Mouse (Mus musculus) frontal cortex, adult 2 months (tissue): Measurements from ENCODE around the gene 3830406C13Rik. TPM values are rescaled to one million over a fixed set of nuclear protein-coding genes. Genes with fewer than 3 reads are reported as not detected.

Experiments
- DNase-seq, 2 experiments: peaks; one replicate each; pipeline ENCODE4 v3.0.0; 2022; ENCODE audit warnings: low spot score in 1 of 2; ENCODE audit errors: extremely low spot score in 1 of 2
- polyA plus RNA-seq: library from polyadenylated mRNA; depleted of rRNA; stranded (reverse); fragments of >200 nt; gene quantifications from 2 replicates; pipeline ENCODE4 v1.2.3, GENCODE M21; 2012; rRNA removed

Gene 3830406C13Rik
- polyA plus RNA-seq, 1 experiment = 36.2 TPM

DNA sequence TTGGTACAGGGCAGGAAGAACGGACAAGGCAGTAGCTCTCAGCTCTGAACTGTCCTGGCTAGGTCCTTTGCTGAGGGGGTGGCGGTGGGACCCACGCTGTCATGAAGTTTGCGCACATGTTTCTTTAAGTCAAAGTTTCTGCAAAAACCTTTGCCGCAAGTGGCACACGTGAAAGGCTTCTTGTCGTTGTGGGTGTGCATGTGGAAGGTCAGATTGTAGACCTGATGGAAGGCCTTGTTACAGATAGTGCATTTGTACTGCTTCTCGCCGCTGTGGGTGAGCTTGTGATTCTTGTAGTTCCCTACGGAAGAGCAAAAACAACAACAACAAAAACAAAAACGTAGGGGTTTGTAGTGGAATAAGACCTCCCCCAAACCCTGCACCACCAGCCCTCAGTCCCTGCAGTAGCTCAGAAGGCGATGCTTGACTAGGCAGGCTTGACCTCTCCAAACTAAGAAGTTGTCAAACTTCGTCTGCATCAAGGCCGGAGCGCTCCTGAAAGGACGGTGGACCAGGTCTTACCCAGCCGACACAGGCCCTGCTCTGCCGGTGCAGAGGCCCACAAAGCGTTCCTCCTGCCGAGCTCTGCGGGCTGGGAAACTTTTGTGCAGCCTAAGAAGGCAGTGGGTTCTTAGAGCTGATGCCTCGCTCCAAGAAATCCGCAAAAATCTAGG lies 58.6 kb downstream of the 3830406C13Rik start:
- no peak for DNase-seq

DNA sequence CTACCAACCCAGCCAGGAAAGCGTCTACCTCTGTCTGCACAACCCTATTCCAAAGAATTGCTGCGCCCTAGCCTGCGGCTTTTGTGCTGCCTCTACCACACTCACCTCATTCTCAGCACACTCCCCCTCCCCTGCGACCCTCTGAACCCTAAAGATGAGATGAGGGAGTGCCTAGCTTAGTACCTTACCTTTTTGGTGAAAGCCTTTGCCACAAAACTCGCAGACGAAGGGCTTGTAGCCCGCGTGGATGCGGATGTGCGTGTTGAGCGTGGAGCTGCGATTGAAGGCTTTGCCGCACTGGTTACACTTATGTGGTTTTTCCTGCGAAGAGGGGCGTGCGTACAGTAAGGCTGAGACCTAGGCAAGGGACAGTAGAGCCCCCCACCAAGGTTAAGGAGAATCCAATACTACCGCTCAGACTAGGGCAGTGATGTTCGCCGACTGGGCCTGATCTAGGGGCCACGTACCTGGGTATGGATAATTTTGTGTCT lies 59.5 kb downstream of the 3830406C13Rik start:
- no peak for DNase-seq

DNA sequence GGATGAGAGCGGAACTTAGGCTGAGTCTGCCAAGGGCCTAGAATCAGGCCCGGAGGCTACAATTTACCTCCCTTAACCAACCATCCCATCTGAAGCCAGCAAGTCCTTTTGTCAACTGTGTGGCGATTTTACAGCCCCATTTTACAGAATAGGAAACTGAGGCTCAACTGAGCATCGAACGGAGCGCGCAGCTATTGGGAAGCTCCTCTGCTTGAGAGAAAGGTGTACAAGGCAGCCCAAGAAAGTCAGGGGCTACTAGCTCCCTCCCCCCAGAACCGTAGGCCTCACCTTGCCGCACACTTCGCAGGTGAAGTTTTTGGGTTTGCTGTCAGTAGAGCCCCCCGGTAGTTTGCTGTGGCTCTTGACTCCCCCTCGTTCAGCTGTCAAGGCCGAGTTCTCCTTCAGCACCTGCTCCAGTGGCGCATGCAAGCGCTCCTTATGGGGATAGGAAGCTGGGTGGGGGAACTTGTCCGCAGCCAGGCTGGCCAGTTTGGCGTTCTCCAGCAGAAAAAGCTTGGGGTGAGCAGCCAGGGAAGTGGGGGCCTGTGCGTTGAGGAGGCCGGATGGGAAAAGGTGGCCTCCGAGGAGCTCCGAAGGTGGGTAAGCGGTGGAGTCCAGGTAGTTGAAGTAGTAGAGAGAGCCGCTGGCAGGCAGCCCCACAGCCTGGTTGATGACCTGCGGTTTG lies 60.2 kb downstream of the 3830406C13Rik start:
- DNase-seq = no peak

DNA sequence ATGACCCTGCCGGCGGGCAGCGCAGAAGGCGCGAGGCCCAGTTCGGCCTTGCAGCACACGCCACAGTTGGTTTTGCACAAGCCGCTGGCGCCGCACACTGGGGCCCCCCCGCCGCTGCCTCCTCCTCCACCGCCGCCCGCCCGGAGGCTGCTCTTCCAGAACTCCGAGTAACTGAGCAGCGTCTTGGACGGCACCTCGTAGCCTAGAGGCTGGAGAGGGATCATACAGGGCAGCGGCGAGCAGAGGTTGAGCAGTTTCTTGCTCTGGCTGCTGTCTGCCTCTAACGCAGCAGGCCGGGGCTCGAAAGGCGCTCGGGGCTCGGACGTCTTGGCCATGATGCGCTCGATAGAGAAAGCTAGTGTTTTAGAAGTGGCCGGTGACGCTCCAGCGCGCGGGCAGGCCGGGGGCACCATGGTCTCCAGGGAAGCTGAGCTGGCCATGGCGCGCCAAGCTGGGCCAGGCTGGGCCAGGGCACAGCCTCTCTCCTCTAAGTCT lies 60.8 kb downstream of the 3830406C13Rik start:
- no peak for DNase-seq

DNA sequence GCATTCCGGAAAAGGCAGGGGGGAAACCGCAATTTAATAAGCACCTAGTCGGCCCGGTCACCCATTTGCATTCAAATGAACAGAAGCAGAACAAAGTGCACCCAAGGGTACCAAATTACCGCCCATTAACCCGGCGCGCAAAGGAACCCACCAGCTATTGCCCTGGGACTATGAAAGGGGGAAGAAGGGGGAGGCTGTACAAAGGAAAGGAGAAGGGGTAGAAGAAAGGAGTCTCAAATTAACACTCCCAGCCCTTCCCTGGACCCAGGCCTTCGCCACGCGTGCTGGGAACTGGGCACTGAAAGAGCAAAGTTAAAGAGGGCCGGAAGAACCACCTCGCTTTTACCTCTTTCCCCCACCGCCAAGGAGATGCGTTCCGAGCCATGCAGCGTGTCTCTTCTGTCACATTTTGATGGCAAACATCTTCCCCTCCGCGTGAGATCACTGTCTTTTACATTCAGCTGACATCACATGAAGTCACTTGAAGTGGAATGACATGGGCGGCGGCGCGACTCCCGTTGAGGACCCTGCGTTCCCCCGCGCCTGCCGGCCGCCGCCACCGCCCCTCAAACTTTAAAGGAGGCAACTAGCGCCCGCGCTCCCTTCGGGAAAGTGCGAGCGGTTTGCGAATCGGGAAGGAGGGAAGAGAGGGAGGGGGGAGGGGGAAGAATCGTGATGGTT lies 61.4 kb downstream of the 3830406C13Rik start:
- no peak for DNase-seq

DNA sequence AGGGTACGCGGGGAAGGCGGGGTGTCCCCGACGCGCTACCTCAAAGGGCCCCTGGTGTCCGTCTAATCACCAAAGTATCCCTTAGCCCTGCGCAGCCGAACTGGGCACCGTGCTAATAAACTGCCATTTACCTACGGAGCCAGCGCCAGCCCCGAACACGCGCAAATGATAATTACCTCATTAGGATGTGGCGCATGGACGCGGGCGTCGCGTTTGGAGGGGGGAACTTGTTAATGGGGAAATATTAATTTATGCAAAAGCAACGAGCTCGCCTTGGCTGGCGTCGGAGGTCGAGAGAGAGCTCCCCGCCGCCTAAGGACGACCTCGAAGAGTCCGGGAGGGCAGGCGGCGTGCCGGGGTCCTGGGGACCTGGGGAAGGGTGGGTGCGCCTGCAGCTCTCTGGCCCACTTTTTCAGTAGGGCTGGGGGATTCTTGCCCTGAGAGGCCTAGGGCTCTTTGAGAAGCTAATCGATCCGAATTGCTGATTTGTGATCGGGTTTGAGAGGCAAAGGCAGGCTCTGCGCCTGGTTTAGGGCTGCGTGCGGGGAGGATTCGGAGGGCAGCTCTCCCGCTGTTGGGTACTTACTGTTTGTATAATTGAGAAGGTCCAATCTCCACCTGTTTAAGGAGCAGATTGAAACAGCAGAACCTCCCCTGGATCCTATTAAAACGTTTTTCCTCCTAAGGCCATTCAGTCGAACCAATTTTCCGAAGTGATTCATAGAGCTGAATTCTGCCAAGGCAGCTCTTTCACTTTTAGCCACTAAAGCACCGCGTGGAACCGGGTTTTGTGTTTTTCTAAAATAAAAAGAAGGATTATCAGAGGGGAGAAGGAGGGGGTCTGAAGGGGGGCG lies 62.3 kb downstream of the 3830406C13Rik start:
- no peak for DNase-seq

DNA sequence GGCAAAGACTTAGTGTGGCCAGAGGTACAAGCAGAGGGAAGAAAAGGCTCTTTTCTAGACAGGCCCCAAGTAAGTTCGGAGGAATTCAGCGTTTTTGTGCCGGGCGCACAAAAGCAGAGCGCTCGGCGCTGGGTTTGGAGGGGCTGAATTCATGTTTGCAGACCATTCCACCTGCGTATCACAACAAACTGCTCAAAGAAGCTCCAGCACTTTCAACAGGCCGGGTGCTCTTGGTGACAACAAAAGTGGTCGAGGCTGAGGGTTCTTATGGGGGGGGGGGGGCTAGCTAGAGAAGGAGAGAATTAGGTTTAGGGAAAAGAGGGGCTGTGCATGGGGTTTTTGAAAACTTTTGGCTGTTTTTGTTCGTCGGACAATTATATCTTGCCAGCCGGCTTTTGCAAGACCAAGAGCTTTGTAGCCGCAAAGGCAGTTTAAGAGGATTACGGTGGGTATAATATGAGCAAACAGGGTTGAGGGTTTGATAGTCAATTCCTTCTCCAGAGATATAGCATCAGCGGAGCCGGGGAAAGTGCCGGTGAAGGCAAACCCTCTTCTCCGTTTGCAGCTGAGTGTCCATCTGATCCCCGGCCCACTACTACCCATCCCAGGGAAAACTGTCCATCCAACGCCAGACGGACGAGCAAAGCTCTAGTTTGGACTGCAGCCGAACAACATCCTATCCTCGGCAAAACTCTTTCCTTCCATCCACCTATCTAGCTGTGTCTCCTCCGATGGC lies 63.1 kb downstream of the 3830406C13Rik start:
- DNase-seq = no peak

DNA sequence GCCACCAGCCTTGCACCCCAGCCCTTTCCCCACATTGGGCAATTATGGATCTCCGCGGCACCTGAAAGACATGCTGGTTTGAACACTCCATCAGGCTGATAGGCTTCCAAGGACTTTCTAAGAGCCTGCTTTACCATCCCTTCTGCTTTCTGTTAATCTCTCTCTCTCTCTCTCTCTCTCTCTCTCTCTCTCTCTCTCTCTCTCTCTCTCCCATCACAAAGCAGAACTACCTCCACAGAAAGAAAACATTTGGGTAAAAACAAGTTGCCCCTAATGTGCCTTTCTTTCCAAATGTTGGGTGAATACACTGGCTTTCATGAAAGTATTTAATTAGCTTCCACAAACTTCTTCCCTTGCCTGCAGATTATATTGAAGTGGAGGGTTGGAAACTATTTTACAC lies 64.1 kb downstream of the 3830406C13Rik start, which contains the start of gene Fezf2:
TSS of gene Fezf2 (minus strand) at position 101 of the 400 bp plus-strand sequence.
- no peak for DNase-seq

DNA sequence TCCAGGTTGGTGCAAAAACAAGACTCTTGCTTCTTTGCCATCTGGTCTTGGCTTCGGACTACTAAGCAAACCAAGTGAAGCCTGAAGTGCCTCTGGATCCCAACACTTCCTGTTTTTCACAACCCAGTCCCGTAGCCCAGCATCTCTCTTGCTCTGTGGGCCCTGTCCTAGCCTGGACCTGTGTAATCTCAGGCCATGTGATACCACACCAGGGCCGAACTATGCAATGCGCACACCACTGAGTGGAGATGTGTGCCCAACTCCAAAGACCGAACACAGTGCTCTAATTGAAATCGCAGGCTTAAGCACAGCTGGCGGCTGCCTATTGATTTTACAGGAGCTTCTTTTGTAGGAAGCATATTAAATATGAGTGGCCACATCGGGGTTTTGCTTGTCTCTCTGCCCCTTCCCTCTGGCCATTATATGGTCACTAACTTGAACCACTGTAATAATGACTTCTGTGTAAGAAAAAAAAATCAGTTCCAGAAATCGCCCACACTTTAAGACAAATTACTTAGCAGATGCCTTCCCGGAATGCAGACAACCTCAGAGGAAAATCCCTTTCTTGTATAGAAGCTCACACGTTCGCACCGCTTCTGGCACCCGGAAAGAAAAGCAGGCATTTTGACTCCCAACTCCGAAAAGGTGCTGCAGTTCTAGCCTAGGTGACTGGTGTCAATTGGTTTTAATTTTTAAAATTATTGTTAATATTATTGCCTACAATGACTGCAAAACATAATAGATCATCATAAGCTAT lies 65.5 kb downstream of the 3830406C13Rik start:
- DNase-seq = no peak

DNA sequence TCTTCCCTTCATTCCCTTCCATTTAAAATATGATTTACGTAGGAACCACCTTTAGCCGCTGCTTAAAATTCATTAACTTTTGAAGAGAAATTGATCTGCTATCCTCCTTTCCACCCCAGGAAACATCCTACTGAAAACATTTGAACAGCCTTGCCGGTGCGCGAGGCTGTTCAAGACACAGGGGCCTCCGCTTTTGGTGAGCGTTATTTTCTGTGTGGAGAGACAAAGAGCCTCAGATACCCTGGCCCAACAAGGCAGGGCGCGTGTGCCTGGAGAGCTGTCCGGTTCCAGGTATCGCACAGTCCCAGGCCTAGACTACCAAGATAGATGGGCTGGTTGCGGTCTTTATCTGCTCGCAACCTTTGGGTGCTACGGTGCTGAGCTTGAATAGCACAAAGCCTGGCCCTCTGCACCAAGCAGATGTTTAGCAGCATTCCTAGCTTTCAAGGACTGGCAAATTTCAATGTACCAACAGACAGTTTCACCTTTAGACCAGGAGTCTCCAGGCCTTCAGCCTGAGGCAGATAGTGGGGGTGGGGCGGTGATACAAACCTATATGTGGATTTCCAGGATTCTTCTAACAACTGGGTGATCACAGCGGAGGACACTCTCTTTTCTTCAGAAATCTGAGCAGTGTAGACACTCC lies 66.4 kb downstream of the 3830406C13Rik start:
- no peak for DNase-seq

Other genes starting within 250 kb of the 3830406C13Rik start
- 0.17 and 0.30 TPM in 2 replicates for gene Gm49355, start 197 bp upstream of the 3830406C13Rik start, polyA plus RNA-seq
- 15.2 and 17.2 TPM in 2 replicates for gene Fezf2, start 64.0 kb downstream of the 3830406C13Rik start, polyA plus RNA-seq